In genomic region chr1:73547877-73548276, GRCm38 (mm10) we compare ENCODE assay signal across 13 mouse cellular contexts.
DNase-seq lines count a peak whose midpoint lies in the region; ATAC-seq lines count a peak whose summit lies in the region.
"Had no signal": no experiment of that assay in that cellular context is flagged by ENCODE, and none has a peak within 500 bp of the region (broad histone marks: within the 10 kb centered on the region; RNA-seq: fewer than 3 reads in every experiment).

No protein-coding gene starts in this region.

- no peaks in the 10 kb centered on the region for H3K27me3 ChIP-seq in forebrain, embryonic 12.5 days
- no peaks in the 10 kb centered on the region for H3K27me3 ChIP-seq in forebrain, embryonic 10.5 days (ENCODE audit: poor library complexity, severe bottlenecking)
- H3K27me3 ChIP-seq in midbrain, embryonic 13.5 days, result no peaks in the 10 kb centered on the region
- H3K27me3 ChIP-seq in midbrain, embryonic 11.5 days (ENCODE audit: control insufficient read depth, insufficient read depth, low read length), result no peaks in the 10 kb centered on the region
- H3K27me3 ChIP-seq in neural tube, embryonic 14.5 days (ENCODE audit: control insufficient read depth, insufficient read depth, low read length), result no peaks in the 10 kb centered on the region
- H3K27me3 ChIP-seq: liver, embryonic 12.5 days had no signal

- no peak overlapping the region for H3K9ac ChIP-seq in forebrain, embryonic 12.5 days
- no peak overlapping the region for H3K9ac ChIP-seq in midbrain, embryonic 13.5 days (replicated peaks)
- no peak overlapping the region for H3K9ac ChIP-seq in midbrain, embryonic 11.5 days (ENCODE audit: low read length)
- no peak overlapping the region for H3K9ac ChIP-seq in neural tube, embryonic 14.5 days (replicated peaks; ENCODE audit: low read depth, low read length)
- H3K9ac ChIP-seq: liver, embryonic 12.5 days had no signal

- H3K4me3 ChIP-seq in forebrain, embryonic 12.5 days (replicated peaks), result no peak overlapping the region
- H3K4me3 ChIP-seq in forebrain, embryonic 10.5 days, result no peak overlapping the region
- no peak overlapping the region for H3K4me3 ChIP-seq in midbrain, embryonic 13.5 days (replicated peaks)
- no peak overlapping the region for H3K4me3 ChIP-seq in midbrain, embryonic 11.5 days (ENCODE audit: low read depth, low read length)
- no peak overlapping the region for H3K4me3 ChIP-seq in neural tube, embryonic 14.5 days (ENCODE audit: low read depth, low read length)
- H3K4me3 ChIP-seq: liver, embryonic 12.5 days had no signal

- no peak for DNase-seq in forebrain, embryonic 10.5 days (ENCODE audit: extremely low spot score, low spot score)
- no peak for DNase-seq in midbrain, embryonic 11.5 days (ENCODE audit: low spot score, missing footprints)
- peak; percentile 37 to 45 for DNase-seq in cerebellum, postnatal 25 days
- DNase-seq in gastrocnemius, adult 18-20 months (ENCODE audit: low spot score), result no peak
- DNase-seq: adrenal gland, postnatal 10 days; thymus, postnatal 4 days had no signal

- no peaks in the 10 kb centered on the region for H3K36me3 ChIP-seq in forebrain, embryonic 12.5 days (replicated peaks)
- no peaks in the 10 kb centered on the region for H3K36me3 ChIP-seq in forebrain, embryonic 10.5 days (replicated peaks)
- no peaks in the 10 kb centered on the region for H3K36me3 ChIP-seq in midbrain, embryonic 13.5 days
- no peaks in the 10 kb centered on the region for H3K36me3 ChIP-seq in midbrain, embryonic 11.5 days (ENCODE audit: control insufficient read depth, insufficient read depth, low read length)
- H3K36me3 ChIP-seq in neural tube, embryonic 14.5 days (ENCODE audit: control insufficient read depth, insufficient read depth, low read length), result no peaks in the 10 kb centered on the region
- H3K36me3 ChIP-seq: liver, embryonic 12.5 days had no signal

- peak; percentile 58; the same call in 1 of the 2 replicates for ATAC-seq in forebrain, embryonic 12.5 days (ENCODE audit: low FRiP score)
- 0 out of 2 replicates have a peak, but pooled peaks have one; percentile 37 for ATAC-seq in midbrain, embryonic 13.5 days
- no peak for ATAC-seq in midbrain, embryonic 11.5 days (ENCODE audit: low FRiP score)
- peak; percentile 84; the same call in 1 of the 2 replicates for ATAC-seq in neural tube, embryonic 14.5 days (ENCODE audit: low read depth)
- ATAC-seq in inflammation-experienced regulatory T-cells, adult 6 months, result no peak
- ATAC-seq: liver, embryonic 12.5 days had no signal

- H3K9me3 ChIP-seq in forebrain, embryonic 12.5 days, result no peaks in the 10 kb centered on the region
- H3K9me3 ChIP-seq in forebrain, embryonic 10.5 days, result no peaks in the 10 kb centered on the region
- H3K9me3 ChIP-seq in midbrain, embryonic 13.5 days, result no peaks in the 10 kb centered on the region
- no peaks in the 10 kb centered on the region for H3K9me3 ChIP-seq in midbrain, embryonic 11.5 days (ENCODE audit: control insufficient read depth, low read length)
- no peaks in the 10 kb centered on the region for H3K9me3 ChIP-seq in neural tube, embryonic 14.5 days (ENCODE audit: control insufficient read depth, low read length)
- H3K9me3 ChIP-seq: liver, embryonic 12.5 days had no signal

- H3K4me2 ChIP-seq in forebrain, embryonic 12.5 days, result no peak overlapping the region
- H3K4me2 ChIP-seq in midbrain, embryonic 13.5 days (replicated peaks), result no peak overlapping the region
- no peak overlapping the region for H3K4me2 ChIP-seq in midbrain, embryonic 11.5 days
- H3K4me2 ChIP-seq in neural tube, embryonic 14.5 days (ENCODE audit: low read depth, low read length), result no peak overlapping the region
- H3K4me2 ChIP-seq: liver, embryonic 12.5 days had no signal

- no peak overlapping the region for H3K27ac ChIP-seq in forebrain, embryonic 12.5 days
- H3K27ac ChIP-seq in forebrain, embryonic 10.5 days, result no peak overlapping the region
- no peak overlapping the region for H3K27ac ChIP-seq in midbrain, embryonic 13.5 days
- no peak overlapping the region for H3K27ac ChIP-seq in midbrain, embryonic 11.5 days (ENCODE audit: low read depth, low read length)
- H3K27ac ChIP-seq in neural tube, embryonic 14.5 days (ENCODE audit: low read depth, low read length), result no peak overlapping the region
- H3K27ac ChIP-seq: kidney, postnatal 0 days; liver, embryonic 12.5 days; stomach, postnatal 0 days had no signal

- WGBS in forebrain, embryonic 12.5 days, result 61% methylated on average over 3 of the region's 3 CpGs
- 88% methylated on average over 3 of the region's 3 CpGs for WGBS in forebrain, embryonic 10.5 days
- 71% methylated on average over 3 of the region's 3 CpGs for whole genome bisulfite sequencing in midbrain, embryonic 13.5 days
- WGBS in midbrain, embryonic 11.5 days, result 80% methylated on average over 3 of the region's 3 CpGs
- WGBS in neural tube, embryonic 14.5 days, result 60% methylated on average over 3 of the region's 3 CpGs

- peaks cover 6% of the 10 kb centered on the region; the same call in 1 of the 2 replicates for H3K4me1 ChIP-seq in forebrain, embryonic 12.5 days
- H3K4me1 ChIP-seq in forebrain, embryonic 10.5 days, result peaks cover 6% of the 10 kb centered on the region; the same call in 1 of the 2 replicates
- 0 out of 2 replicates have a peak, but pooled peaks cover 3% of the 10 kb centered on the region for H3K4me1 ChIP-seq in midbrain, embryonic 13.5 days (replicated peaks)
- no peaks in the 10 kb centered on the region for H3K4me1 ChIP-seq in midbrain, embryonic 11.5 days (ENCODE audit: control insufficient read depth, insufficient read depth, low read length)
- no peaks in the 10 kb centered on the region for H3K4me1 ChIP-seq in neural tube, embryonic 14.5 days (ENCODE audit: control insufficient read depth, insufficient read depth, low read length)
- H3K4me1 ChIP-seq: liver, embryonic 12.5 days had no signal

Comparison
In these comparisons a context has a peak if more than half of its experiments do, and no peak if none do; other contexts are left out.
1. ATAC-seq: peak in forebrain, embryonic 12.5 days (single experiment), midbrain, embryonic 13.5 days (single experiment) and neural tube, embryonic 14.5 days (single experiment); none in midbrain, embryonic 11.5 days (single experiment) and inflammation-experienced regulatory T-cells, adult 6 months (single experiment).
2. DNase-seq: peak in cerebellum, postnatal 25 days (2 of 2); none in forebrain, embryonic 10.5 days (single experiment), midbrain, embryonic 11.5 days (single experiment) and gastrocnemius, adult 18-20 months (single experiment).